Mouse (Mus musculus) layer of hippocampus, adult 9-10 months (tissue): Measurements from ENCODE around the gene Map3k7cl.

Experiments
- DNase-seq: peaks from one replicate; pipeline ENCODE4 v3.0.0; 2022; ENCODE audit warnings: low spot score

Gene Map3k7cl

DNA sequence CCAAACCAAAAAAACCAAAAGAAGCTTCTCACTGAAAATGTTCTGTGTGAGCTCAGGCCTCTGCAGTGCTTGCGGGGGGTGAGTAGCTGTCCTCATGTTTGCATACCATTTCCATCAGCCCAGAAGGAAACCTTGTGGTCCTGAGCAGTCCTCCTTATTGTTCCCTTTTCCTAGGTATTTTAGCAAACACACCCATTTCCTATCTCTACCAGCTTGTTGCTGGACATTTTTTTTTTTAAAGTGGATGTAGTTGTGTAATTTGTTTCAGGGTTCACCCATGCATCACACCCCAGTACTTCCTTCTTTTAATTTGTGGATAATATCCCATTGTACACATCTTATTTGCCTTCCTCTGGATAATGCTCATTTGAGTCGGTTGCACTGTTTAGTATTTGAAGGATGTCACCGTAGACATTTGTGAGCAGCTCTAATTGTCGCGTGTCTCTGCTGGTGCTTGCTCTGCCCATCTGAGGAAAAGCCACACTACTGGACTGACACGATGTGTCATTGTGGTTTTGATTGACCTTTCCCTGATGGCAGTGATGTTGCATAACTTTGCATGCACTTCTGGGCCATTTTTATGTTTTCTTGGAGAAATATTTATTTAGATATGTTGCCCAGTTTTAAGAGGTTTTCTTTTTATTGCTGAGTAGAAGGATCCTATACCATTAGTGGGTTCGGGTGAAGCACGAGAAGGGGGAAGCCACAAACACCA lies 32.6 kb downstream of the Map3k7cl start:
- DNase-seq = no peak

DNA sequence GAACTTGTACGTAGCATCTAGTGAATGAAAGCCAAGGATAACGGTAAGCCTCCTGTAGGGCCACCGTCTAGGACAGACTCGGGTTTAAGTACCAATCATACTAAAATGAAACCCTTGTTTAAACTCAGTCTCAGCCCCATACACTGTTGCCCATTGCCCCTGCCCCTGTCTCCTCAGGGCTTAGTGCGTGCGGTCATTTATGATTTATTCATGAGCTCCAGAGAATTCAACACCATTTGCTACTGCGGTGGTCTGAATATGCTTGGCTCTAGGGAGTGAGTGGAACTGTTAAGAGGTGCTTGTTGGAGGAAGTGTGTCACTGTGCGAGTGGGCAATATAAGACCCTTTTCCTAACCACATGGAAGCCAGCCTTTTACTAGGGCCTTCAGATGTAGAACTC lies 34.7 kb downstream of the Map3k7cl start:
- DNase-seq = no peak

DNA sequence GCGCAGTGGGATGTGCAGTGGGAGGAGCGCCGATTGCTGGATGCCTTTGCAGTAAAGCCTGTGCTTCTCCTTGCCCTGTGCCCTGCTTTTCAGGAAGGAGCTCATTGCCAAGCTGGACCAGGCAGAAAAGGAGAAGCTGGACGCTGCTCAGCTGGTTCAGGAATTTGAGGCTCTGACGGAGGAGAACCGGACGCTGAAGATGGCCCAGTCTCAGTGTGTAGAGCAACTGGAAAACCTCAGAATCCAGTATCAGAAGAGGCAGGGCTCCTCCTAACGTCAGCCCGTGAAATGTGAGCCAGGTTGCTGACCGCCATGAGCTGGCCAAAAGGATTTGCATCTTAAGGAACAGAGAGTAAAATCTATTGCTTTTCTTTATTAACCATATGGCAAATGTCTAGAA lies 41.0 kb downstream of the Map3k7cl start:
- DNase-seq = no peak

DNA sequence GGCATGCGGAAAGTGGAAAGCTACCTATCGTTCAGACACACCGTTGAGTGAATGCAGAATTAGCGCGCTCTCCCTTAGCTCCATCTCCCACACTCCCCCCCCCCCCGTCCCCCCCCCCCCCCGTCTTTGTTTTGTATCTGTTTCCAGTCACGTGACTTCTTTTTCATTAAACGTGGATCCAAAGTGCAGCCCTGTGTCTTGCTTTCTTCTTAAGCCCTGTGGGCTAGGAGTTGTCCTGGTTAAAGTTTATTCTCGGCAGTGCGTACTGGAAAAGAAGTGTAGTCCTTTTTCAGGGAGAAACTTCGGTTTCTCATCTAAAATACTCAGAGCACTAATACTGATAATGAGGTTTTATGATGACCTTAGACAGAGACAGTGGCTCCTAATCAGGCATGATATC lies 42.0 kb downstream of the Map3k7cl start:
- DNase-seq = no peak

DNA sequence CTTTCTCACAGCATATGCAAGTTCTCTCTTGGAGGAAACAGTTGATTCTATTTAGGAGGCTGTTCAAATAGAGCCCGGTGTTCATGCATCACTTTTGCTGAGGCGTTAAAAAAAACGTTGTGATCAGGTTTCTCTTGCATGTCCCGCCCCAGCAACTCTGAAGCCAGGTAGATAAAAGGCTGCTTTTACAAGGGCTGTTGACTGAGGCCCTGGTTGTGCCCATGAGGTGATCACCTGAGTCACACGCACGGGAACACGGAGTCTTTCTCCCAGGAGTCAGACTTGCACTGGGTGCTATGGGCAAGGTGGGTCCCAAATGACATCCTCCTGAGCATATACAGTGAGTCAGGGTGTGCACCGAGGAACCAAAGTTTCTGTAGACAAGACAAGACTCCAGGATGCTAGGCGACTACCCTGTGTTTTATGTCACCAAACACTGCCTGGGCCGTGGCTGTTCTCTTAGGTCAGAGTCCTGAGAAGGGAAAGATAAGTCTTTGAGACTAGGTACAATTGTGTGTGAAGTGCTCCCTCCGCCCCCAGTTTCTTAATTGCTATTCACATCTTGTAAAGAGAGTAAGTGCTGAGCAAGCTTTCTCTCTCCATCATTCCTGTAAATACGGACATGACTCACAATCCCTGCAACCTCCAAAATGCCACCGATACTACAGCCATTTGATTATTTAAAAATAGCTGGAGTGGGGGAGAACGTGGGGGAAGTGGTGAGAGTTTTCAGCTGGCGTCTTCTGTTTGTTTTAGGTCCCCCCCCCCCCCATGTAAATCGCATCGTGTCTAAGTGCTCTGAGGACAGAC lies 49.8 kb downstream of the Map3k7cl start:
- DNase-seq = no peak

DNA sequence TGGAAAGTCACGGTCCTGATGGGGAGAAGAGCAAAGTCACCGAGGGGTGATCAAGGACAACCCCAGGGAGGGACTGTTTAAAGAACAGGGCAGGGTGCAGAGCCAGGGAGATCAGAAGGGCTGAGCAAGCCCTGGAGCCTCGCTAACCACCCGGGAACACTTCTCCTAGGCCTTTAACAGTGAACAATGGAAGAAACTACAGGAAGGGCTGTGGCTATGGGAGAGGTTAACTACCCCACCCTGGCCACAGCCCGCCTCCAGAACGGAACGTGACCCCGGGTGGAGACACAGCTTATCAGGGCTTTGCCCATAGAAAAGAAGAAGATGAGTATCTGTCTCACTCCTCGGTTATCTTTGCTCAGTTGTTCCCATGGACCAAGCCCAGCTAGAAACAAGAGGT lies 50.9 kb downstream of the Map3k7cl start:
- DNase-seq = no peak

DNA sequence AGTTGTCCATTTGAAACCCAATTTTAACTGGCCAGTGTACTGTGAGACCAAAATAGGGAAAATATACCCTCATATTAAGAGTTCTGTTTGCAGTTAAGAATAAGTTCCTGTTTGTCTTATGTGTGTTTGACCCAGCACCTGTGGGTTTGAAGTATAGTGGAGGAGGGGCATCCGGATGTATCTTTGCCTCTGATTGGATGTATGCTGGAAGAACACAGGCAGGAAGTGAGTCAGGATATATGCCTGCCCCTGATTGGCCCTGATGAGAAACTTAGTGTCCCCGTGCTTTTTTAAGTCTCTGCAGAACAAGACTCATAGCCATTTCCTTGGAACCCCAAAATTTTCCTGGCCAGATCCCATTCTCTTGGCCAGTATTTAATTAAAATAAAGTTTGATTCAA lies 51.8 kb downstream of the Map3k7cl start:
- no peak for DNase-seq

DNA sequence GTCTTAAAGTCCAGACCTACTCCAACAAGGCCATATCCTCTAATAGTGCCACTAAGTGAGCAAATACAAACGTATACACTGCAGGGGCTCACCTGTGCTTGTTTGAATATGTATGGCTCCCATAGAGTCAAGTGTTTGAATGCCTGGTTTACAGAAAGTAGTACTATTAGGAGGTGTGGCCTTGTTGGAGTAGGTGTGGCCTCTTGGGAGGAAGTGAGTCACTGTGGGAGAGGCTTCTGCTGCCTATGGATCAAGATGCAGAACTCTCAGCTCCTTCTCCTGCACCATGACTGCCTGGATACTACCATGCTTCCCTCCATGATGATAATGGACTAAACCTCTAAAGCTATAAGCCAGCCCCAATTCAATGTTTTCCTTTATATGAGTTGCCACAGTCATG lies 54.3 kb downstream of the Map3k7cl start:
- DNase-seq = no peak

DNA sequence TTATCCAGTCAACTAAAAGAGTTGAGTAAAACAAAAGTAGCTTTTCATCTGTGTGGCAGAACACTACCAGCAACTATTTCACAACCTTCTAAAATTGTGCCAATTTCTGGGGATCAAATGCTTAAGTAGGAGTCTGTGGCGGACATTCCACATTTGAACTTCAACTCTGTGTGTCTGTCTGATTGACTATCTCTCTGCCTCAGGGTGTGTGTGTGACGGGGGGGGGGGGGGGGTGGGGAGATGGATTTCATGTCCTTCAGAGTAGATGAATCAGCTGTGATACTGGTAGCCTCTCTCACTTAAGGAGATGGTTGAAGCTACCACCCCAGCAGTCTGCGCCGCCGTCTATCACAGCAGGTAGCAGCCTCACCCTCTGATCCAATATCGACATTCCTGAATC lies 54.8 kb downstream of the Map3k7cl start:
- DNase-seq = no peak

DNA sequence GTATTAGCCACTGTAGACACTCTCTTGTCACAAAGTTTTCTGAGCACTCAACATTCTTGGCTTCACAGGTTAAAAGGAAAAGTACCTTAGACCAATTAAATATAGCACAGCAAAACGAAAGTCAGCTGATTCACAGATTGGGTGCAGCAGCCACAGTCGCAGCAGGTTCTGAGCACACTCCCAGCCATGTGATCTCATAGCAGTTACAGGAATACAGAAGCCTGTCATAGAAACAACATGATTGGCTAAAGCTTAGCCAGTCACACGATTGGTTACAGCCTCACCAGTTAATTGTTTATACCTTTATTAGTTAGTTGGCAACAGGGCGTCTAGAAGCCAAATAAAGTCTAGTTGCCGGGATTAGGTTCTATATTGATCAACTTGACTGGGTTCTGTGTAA lies 57.0 kb downstream of the Map3k7cl start:
- DNase-seq = no peak

DNA sequence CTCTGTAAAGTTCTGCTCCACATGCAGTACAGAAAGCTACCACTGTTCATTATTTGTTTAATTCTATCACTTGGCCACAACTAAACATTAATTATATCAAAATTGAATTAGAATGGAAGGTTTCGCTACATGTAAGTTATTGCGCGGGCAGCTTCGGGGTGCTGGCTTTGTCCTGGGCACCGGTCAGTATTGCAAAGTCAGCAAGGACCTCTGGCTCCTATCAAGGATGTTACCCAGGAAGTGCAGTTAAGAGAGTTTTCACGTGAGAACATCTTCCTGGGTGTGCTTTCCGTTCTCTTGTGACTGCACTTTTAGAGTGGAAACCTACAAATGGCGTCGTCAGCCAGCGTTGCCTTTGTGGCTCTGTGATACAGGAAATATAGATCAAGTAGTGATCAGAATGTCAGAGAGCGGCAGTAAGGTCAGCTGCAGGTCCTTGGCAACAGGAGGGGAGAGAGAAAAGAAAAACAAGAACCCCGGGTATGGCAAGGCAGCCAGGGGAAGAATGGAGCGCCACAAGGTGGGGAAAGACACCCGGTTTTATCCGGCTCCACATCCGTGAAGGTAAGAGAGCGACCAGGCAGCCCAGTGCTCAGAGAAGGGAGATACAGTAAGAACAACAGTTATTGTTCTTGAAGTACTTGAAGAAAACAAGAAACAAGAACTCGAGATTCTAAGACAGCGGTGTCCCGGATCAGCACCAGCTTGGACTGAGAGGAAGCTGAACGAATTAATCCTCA lies 57.6 kb downstream of the Map3k7cl start:
- no peak for DNase-seq

DNA sequence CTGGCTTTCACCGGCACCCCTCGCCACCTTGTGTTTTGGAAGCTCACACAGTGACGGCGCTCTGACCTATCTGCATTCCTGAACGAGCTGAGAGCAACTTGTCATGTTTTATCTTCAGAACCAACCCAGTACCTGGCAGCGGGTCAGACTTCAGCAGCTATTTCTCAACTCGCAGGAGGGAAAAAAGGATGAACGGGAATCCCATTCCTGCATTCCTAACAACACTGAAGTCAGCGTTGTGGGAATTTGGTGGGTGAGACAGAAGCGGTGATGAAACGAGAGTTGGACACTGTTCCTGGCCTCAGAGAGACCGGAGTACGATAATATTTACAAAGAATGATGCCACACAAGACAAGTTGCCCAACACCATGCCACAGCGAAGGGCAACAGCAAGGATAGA lies 58.3 kb downstream of the Map3k7cl start:
- no peak for DNase-seq

DNA sequence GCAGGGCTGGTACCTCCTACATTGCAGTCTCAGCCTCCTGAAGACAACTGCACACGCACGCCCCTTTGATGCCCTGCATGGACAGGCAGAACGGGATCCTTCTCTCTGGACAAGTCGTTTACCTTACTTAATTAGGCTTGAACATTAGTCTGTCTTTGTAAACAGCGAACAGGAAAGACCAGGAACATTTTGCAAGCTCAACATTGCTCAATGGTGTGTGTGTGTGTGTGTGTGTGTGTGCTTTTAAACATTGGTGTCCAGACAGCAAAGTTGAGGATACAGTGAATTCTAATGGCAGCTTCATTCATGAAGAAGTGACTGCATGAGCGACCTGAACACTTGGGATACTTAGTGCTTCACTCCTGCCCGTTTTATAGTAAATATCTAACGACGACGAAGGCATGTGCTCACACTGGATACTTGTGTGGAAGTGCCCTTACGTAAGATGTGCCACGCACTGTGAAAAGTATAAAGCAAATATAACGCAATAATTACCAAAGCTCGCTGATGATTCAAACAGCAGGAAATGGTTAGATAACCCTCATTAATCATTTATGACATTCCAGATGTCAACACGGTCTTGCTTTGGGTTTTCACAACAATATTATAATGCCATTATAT lies 59.2 kb downstream of the Map3k7cl start:
- no peak for DNase-seq

DNA sequence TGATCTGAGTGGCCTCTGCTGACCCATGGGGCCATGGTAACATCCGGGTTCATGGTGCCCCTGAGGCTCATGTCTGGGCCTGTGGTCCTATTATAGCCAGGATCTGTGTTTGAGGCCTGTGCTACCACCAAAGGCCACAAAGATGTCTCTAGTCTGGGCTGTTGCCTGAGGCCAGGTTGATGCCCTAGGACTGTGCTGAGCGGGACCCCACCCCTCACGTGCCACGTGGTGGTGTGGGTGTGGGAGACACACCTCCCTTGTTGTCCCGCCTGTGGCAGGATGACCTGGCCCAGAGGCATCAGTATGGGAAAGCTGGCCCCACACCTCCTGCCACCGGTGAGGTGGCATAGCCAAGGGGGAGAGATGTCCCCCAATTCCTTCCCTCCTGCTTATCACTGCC lies 64.2 kb downstream of the Map3k7cl start:
- DNase-seq = no peak

DNA sequence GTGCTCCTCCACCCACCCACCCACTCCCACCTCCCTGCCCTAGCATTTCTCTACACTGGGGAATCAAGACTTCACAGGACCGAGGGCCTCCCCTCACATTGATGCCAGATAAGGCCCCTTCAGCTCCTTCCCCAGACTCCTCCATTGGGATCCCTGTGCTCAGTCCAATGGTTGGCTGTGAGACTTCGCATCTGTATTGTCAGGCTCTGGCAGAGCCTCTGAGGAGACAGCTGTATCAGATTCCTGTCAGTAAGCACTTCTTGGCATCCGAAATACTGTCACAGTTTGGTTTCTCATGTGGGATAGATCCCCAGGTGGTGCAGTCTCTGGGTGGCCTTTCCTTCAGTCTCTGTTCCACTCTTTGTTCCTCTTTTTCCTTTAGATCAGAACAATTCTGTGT lies 68.1 kb downstream of the Map3k7cl start:
- DNase-seq = no peak

DNA sequence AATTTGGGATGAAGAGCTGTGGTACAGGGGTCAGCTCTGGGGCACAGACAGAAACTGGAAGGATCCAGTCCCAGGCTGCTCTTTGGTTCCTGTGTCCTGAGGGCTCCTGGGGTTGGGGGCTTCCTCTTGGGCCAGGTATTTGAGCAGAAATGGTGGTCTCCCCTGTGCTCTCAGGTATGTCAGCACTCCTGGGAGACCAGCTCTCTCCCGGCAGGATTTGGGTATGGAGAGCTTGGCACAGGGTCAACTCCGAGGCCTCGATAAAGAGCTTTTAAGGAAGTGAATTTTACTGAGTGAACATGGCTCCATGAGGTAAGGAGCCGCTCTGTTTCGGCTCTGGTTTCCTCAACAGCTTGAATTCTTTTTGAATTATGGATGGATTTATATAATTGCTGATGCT lies 70.8 kb downstream of the Map3k7cl start:
- no peak for DNase-seq

DNA sequence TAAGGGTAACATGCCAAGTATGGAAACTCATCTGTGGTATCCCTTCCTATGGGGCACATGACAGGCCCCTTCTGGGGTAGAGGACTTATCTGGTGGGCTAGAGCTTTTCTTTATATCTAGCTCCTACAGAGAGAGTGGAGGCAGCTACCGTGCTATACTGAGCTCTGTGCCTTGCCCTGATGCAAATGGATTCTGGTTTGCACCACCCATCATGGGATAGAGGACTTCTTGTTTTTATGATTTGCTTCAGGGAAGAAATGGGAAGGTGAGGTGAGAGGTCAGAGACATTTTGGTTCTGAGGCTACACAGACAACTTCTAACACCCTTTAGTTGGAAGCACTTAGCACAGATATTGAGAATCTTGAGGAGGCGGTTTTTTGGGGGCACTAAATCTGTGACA lies 71.8 kb downstream of the Map3k7cl start:
- no peak for DNase-seq

DNA sequence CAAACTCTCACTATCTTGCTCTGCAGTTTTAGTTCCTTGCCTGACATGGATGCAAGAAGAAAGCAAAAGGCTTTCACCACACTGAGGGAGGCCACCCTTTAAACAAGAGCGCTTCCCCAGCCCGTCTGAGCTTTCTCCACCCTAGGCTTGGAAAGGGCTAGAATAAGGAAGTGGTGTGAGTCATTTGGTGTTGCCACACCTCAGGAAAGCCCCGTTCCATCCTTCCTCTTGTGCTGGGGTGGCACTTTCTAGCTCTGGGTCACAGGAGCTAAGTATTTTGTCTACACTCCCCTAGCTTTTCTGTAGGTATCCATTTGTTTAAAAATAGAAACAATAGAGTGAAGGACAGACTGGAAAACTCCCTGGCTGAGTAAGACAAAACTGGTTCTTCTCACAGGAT lies 72.2 kb downstream of the Map3k7cl start:
- no peak for DNase-seq

DNA sequence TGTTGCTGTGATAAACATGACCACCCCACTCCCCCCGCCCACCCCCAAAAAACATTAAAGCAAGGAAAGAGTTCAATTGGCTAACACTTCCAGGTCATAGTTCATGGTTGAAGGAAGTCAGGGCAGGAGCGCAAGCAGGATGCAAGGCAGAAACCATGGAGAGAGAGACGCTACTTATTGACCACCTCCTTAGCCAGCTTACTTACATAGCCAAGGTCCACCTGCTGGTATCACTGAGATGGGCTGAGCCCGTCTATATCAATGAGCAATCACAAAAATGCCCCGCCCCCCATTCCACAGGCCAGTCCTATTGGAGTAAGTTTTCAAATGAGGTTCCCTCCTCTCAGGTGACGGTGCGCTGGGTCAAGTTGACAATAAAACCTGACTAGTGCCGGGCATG lies 72.7 kb downstream of the Map3k7cl start:
- DNase-seq = no peak

DNA sequence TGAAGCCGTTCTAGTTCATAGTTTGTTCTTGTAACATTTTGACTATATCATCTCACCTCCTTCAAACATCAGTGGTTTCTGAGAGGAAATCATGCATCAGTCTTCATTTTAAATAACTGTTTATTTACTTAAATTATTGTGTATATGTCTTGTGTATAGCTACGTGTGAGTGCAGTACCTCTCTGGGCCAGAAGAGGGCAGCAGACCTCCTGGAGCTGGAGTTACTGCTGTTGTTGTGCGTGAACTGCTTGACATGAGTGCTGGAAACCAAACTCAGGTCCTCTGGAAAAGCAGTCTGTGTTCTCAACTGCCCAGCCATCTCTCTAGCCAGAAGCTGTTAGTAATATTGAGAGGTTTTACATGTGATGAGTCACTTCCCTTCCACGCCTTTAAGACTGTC lies 73.6 kb downstream of the Map3k7cl start:
- DNase-seq = no peak

DNA sequence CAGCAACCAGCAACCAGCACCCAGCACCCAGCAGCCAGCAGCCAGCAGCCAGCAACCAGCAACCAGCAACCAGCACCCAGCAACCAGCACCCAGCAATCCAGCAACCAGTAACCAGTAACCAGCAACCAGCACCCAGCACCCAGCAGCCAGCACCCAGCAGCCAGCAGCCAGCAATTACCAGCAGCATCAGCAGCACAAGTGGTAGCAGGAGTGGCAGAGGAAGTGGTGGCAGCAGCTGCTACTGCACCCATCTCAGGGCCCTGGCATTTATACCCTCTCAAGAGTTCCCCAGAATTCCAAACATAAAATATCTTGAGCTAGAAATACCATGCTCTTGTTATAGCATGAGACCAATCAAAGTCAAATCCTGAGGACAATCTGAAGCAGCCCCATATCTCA lies 81.6 kb downstream of the Map3k7cl start:
- no peak for DNase-seq

DNA sequence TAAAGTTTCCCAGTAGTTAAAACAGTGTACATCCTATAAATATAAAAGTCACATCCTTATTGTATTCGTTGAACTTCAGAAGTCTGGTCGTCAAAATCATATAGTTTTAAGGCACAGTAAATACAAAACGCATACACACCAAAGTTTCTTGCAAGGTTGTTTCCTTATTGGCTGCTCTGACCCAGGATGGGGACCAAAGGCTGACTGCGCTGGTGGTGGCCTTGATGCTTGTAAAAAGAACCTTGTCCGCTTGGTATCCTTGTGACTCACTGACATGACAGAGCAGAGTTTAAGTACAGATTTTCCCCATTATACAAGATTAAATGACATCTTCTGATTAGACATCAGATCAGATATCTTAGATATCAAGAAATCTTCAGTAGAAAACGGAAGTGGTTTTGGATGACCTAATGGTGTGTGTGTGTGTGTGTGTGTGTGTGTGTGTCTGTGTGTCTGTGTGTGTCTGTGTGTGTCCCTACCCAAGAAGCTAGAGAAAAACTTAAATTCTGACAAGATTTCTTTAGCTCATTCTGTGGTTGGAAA lies 82.2 kb downstream of the Map3k7cl start:
- DNase-seq = no peak
